Mouse (Mus musculus) 3T3-L1 (cell line): ENCODE measurements around the gene Ccdc65.

Experiments used
- DNase-seq: peaks from one replicate; pipeline ENCODE4 v3.0.0-alpha.2; 2015; ENCODE audit warnings: low read depth, low spot score

The Ccdc65 gene

DNA sequence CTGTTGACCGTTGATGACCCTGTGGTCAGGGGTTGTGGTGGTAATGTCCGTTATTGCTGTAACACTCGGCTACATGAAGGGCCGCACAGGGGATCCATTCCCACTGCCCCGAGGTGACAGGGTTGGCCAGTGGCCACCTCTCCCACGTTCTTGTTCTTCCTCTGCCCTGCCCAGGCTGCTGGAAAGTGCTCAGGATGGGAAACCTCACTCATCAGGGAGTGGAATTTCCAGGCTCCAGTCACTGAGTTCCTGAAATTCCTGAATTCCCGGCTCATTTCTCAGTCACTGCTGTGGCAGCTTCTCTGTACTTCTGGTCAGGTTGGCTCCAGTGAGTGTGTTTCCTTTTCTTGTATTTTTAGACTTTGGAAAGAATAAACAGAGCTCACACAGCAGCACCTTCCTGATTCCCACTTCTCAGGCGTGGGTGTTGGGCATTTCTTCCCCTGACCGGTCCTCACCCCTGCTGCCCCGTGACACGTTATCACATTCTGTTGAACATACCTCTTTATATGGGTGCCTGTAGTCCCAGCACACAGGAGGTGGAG lies 15.8 kb upstream of the Ccdc65 start:
- peak; percentile 92 for DNase-seq

DNA sequence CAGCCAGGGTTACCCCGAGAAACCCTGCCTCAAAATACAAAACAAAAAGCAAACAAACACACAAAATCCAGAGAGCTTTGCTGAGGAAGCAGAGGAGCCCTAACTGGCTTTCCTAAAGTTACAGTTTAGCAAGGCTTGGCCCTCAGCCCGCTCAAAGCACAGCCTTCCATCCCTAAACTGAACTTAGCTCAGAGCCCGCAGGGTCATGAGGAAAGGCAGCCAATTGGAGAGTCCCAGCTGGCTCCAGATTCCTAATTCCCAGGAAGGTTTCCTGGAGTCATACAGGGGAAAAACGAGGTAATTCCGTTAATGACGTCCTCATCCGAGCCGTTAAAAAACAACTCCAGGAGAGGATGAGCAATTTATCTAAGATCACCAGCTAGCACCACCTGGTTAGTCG lies 12.3 kb upstream of the Ccdc65 start:
- no peak for DNase-seq

DNA sequence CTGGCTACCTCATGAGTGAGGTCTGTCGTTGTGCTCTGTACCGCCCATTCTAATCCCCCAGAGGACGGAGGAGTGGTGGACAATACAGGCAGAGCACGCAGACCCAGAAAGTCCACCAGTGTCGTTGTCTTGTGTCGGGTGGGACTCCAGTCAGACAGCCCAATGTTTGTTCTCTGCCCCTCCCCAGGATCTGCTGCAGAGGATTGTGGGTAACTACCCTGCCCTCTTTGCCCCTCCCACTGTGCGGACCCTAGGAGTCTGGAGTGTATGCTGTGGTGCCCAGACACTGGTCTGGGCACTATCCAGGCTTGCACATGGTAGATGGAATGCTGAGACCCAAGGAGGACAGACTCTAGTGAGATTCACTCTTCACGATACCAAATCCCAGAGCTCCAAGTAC lies 11.8 kb upstream of the Ccdc65 start:
- DNase-seq: no peak

DNA sequence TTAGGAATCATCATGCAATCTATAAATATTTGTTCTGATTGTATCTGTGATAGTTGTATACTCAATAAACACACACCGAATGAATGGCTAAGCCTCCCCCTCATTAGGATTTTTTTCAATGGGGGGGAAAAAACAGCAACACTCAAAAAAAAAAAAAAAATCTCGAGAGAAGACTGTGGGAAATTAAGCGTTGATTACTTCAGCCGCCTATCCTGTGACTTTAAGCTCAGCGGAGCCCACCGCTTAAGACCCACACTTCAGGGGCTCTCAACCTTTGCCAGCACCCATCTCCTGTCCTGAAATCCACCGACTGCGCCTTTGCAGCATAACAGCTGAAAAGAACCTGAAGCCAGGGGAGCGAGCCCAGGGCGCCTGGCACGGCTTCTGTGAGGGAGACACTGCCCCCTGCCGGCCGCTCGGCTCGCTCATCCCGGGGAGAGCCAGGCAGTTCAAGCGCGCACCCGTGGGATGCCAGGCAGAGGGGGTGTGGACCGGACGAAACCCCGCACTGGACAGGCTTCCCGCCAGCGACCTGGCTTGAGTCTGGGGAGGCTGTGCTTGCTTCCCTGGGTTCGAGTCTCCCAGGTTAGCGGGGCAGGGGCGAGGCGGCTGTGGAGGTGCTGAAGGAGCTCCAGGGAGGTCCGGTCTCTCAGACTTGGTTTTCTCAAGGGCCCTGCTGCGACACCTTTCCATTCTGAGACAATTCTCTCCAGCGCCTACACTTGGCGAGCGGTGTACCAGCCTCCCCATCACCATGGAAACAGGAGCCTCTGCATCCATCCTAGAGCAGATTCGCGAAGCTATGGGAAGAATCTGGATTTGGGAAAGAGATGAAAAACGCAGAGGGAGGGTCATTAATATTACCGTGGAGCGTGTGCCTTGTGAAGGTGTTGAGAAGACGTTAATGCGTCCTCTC lies 8.6 kb upstream of the Ccdc65 start:
- peak; percentile 87 for DNase-seq

DNA sequence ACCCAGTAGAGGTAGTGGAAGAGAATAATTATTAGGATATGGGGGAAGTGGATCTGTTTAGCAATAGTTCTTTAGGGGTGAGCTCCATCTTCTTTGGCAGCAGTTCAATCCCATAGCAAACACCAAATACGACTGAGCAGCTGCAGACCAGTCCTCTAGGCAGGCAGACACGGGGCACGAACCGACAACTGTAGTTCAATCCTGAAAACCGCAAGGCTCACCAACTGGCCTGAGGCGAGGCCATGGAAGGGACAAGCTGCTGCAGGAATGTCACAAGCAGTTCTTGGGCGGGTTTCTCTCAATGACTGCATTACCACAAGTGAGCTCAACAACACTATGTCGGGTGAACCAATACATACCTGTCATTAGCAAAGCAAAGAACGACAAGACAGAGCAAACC lies 3.7 kb upstream of the Ccdc65 start:
- no peak for DNase-seq

DNA sequence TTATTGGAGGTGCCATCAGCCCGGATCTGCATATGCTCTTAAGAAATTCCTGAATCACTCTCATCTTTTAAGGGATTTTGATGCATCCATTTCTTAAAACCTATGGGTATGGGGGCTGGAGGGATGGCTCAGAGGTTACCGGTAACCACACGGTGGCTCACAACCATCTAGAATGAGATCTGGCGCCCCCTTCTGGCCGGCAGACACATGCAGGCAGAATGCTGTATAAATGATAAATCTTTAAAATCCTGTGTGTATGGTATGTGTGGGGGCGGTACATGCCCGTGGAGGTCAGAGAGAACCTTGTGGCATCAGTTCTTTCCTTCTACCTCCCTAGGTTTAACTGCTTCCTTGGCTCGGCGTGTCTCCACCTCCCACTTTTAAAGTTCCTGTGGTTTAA lies 2.4 kb downstream of the Ccdc65 start:
- peak; percentile 73 for DNase-seq

DNA sequence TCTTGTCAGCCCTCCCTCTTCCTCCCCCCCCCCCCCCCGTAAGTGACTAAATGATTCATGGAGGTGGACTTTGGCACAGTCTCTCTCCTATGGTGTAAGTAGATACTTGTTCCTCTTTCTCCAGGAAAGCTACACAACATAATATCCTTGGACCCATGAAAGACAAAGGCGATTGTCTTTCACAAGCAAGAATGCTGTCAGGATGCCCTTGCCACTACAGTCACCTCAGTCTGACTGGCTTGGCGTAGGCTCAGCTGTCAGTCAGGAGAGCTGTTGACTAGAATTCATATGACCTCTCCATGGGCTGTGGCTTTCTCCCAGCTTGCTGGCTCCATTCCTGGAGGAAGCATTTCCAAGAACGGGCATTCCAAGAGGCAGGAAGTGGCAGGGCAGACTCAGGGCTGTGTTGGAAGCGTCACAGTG lies 6.2 kb downstream of the Ccdc65 start:
- peak; percentile 94 for DNase-seq

DNA sequence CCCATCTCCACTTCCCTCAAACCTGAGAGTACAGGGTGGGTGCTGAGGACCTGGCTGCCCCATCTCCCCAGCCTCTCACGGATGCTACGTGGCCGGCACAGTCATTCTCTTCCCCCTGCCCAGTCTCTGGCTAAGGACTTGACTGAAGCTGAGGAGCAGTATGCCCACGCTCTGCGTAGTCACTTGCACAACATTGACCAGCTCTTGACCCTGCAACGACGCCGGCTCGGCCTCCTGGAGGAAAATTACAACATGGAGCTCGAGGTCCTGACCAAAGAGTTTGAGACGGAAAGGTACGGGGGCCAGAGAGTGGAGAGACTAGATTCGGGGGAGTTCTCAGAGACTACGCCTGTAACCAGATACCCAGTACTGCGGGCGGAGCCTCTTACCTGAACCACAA lies 9.3 kb downstream of the Ccdc65 start:
- no peak for DNase-seq

DNA sequence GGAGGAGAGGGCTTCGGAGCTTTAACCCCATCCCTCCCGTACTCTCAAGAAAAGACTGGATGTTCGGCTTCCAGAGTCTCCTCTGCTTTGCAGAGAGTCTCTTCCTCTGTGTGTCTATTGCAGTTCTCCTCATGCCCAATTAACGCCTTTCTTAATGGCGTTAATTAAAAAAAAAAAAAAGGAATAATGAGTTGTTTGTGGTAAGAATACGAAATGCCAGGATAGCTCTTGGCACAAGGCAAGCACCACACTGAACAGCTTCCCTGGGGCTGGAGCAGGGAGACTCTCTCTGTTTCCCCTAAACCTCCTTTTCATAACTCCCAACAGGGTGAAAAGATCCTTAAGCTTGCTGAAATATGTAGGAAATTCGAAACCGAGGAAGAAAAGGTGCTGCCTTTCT lies 14.2 kb downstream of the Ccdc65 start:
- no peak for DNase-seq

DNA sequence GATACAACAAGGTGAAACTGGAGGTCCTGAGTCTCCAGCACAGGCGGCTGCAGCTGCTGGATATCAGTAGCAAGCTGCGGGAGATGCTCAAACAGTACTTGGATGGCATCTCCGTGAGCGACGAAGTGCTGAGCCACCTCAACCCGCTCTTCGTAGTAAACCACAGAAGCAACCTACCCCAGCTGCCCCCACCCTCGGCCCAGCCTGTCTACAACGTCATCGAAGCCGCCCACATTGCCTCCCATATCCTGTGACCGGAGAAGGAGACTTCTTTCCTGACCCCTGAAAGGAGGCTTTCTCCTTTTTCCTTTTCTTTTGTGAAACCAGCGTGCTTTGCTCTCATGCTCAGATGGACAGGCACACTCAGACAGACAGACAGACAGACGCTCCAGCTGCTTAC lies 14.8 kb downstream of the Ccdc65 start:
- DNase-seq: no peak

DNA sequence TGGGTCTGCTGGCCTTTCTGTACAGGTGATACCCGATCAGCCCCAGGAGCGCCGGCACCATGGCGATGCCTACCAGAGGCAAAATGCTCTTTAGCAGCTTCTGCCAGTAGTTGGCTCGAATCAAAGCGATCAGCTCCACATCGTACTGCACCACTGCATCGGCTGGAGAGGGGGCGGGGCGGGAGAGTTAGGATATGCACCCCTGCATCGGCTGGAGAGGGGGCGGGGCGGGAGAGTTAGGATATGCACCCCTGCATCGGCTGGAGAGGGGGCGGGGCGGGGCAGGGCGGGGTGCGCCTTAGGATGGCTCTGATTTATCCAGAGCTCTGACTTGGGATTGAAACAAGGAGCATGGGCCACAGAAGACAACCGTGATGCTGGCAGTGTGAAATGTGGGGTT lies 16.4 kb downstream of the Ccdc65 start:
- no peak for DNase-seq

DNA sequence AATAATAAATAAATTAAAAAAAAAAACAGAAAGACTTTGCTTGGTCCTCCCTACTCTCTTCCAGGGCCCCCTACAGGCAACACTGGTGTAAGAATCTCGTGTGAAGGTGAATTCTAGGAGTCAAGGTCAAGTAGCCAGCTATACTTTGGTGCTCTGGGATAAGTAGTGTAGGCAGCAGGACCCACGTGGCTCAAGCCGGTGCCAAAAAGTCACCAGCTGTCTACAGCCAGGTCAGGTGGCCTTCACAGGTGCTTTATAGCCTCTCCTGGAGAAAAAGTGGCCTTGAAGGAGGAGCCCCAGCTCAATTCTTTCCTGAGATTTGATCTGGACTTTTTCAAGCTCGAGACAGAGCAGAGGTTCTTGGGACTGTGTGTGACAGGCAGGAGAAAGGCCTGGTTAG lies 18.1 kb downstream of the Ccdc65 start:
- no peak for DNase-seq

DNA sequence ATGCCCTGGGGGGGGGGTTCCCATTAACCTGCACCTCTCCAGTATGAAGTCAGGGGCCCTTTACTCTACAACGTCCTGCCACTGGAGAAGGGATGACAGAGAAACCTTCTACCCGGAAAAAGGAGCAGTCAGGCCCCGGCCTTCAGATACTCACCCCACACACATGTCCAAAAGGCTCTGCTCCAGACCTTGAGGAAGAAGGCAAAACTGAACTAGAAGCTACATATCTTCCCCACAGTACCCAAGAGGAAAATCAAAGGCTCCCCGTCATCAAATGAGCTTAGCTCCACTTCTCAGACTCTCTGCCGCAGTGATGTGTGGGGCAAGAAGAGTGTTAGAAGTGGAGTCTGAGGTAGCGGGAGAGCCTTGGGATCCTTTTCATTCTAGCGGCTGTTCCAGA lies 18.7 kb downstream of the Ccdc65 start:
- DNase-seq: no peak

DNA sequence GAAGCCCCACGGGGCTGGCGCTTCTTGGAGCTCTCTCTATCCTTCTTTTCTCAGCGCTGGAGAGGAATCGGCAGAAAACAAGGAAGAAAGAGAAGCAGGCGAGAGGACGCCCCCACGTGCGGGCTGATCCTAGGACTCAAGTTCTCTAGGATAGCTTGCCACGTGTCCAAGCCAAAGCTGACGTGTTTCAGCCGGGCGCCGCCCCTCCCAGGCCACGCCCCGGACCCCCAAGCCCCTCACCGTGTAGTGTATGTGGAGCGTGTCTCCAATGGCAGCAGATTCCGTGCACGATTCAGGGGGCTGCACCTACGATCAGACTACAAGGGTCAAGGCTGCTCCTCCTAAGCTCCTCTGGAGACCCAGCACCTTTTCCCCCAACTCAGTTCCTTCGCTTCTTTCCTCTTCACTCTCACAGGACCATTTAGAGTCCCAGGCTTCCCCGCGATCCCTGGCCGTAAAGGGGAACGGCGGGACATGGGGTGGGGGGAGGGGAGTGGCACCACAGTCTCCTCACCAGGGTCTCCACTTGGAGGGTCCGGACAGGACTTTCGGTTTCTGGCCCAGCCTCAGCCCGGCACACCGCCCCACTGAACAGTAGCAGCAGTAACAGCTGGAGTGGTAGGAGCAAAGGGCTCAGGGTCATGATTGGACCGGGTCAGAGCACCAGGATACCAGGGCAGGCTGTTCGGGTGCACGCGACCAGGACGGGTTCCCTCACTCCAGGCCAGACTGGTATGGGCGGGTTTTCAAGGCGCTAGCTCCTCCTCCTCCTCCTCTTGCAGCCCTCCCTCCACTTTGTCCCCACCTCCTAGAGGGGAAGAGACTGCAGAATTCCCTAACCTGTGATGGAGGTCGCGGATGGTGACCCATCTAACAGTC lies 19.7 kb downstream of the Ccdc65 start, which contains the start of gene Fkbp11:
Gene Fkbp11 (minus strand): TSS at position 756 of the 879 bp plus-strand sequence.
- DNase-seq: peak; percentile 84

DNA sequence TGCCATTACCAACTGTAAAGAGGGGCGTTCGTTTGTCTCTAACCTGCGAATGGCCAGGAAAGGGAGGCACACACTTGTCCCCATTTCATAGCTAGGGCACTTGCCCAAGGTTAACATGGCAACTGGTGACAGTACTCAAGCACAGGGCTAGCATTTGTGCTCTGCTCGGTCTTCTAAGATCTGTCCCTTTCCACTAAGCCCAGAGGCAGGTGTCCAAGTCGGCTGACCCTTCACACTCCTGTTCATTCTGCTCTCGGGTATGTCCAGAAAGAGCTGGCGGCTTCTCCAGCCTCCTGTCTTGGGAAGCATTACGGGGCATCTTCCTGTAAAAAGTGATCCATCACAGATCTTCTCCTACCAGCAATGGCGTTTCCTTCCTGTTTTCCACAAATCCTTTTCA lies 20.4 kb downstream of the Ccdc65 start:
- no peak for DNase-seq

DNA sequence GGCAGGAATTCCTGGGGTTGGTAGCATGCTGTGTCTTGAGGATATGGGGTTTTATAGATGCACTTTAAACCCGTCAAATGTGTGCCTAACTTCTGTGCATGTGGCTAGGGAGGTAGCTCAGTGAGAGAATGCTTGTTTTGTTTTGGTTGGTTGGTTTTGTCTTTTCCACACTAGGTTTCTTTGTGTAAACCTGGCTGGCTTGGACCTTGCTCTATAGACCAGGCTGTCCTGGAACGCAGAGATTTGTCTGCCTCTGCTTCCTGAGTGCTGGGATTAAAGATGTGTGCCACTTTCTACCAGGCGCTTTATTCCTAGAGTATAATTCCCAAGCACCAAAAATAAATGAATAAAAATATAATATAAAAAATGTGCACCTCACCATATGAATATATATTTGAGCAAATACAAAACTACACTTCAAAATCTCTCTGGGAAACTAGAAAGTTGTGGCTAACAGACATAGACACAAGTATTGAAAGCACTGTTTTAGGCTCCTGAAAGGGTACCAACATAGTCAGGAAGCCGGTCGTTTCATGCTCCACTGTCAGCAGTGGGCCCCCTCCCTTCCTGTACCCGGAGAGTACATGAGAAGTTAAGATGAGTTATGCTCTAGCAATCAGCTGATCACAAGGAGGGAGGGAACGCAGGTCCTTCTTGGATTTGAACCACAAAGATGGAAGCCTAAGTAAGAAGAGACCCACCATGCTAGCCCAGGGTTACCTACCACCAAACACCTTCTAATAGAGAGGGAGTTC lies 22.0 kb downstream of the Ccdc65 start:
- DNase-seq: no peak

DNA sequence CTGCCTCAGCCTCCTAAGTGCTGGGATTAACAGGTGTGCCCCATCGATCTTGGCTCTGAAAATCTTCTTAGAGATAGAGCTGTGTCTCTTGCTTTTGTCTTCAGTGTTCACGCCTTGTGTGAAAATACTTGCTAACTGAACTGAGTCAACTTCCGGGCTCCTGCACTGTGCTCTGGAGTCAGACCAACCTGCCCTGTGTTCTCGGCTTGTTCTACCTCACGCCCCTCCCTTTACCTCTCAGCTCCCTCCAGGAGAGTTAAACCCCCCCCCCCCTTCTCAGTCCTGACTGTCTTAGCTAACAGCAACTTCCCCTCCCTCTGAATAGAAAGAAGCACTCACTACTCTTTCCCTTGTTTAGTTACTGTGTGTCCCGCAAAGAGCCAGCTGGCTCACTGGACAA lies 22.8 kb downstream of the Ccdc65 start:
- no peak for DNase-seq

DNA sequence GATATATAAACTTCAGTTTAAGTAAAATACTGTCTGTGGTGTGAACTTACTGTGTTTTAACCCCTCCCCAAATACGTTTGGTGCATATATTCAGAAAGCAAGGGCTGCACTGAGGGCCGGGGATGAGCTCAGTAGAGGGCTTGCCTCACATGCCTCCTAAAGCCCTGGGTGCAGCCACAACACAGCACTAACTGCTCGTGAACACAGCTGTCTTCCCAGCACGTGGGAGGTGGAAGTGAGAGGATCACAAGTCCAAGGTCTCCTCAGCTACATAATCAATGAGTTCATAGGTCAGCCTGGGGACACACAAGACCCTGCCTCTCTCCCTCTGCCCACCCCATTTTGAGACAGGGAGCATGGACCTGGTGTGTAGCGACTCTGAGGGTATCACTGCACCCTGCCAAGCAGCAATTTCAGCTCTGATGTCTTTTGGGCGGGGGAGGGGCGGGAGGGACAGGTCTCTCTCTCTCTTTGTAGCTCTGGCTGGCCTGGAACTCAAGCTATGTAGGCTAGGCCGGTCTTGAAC lies 24.1 kb downstream of the Ccdc65 start:
- no peak for DNase-seq

DNA sequence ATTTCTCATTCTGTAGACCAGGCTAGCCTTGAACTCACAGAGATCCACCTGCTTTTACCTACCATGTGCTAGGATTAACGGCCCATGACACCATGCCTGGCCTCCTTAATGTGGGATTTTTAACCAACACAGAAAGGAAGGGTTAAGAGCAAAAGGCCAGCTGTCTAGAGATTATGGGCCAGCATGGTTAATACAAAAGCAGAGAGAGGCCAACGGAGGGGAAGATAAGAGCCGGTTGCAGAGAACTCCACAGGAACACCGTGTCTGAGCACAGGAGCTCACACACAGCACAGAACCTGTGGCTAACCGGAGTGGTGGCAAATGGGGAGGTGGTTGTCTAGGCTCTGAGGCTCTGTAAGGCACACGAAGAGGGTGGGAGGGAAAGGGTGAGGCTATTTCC lies 25.4 kb downstream of the Ccdc65 start:
- DNase-seq: no peak

DNA sequence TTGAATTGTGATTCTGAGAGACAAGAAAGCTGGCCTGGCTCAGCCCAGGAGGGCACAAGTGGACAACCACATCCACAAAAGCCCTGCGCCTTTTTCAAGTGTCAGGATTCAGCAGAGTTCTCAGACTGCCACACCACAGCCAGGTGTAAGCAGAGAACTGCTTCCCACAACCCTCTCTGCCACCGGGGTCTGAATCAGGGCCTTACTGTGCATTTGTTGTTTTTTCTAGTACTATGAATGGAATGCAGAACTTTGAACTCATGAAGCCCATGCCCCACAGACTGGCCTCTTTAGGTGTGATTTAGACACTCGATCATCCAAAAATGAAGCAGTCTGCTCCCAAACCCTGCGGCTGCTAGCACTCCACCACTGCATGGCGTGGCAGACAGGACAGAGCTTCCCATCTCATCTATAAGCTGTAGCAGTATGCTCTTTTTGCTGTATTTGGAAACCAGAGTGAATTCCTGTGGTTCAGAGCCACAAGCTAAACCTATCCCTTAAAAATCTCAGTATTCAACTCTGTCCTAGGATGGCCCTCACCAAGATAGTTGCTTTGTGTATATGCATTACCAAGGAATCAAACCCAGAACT lies 26.1 kb downstream of the Ccdc65 start:
- no peak for DNase-seq

DNA sequence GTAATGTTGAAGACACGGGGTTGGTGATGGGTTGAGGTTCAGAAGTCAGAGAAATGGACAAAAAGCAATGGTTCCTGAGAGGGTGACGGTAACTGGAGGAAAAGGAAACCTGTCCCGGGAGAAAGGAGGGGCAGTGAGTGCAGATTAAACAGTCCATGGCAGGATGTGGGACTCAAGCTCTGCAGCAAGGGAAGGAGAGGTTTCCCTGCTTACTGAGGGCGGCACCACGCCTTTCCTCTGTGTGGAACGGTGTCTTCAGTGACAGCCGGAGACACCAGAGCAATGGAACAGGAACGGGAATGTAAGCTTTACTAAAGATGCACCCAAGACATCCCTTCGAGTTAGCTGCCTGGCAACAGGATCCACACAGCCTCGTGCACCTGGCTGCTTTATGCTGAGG lies 28.5 kb downstream of the Ccdc65 start:
- no peak for DNase-seq
